Mouse (Mus musculus): ENCODE measurements around the gene Fam166a. TPM values are rescaled to one million over a fixed set of nuclear protein-coding genes. Genes with fewer than 3 reads are reported as not detected.
"Not testable (repeated sequence)": the region's sequence is repeated elsewhere in the genome, so short reads cannot be mapped to it uniquely, and the experiment has no call there.

Fam166a gene
- polyA plus RNA-seq, 1 experiment from 2014 or later = 1.0 TPM

DNA sequence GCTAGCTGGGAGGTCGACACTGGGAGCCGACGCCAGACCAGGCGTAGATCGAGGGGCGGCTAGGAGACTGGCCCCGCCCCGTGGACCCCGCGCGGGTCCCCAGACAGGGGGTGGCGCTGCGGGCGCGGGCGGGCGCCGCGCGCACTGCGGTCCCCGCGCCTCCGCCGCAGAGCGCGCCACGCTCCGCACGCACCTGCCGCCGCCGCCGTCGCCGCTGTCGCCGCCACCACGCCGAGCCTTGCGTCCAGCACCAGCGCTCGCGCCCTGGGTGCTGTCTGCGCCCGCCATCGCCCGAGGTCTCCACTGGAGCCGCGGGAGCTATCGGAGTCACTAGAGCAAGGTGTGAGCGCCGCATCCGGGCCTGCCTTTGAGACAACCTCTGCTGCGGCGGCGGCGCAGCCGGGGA, 23.6 kb downstream of the Fam166a start, which contains the start of the genes Rnf208 and Cysrt1:
Gene Rnf208 (plus strand): TSS at position 155 of the 406 bp plus-strand sequence.
Gene Cysrt1 (minus strand): TSS at position 352 of the 406 bp plus-strand sequence.
- peaks cover 48% of the 10 kb centered on the region for H3K27me3 ChIP-seq
- peaks cover 8% of the 10 kb centered on the region; the same call in 1 of the 2 replicates for H3K36me3 ChIP-seq (replicated peaks)
- ATAC-seq (ENCODE audit: insufficient read depth) = no peak
- peak within 1 kb of the TSS; percentile 79 for H3K4me2 ChIP-seq
- H3K9me3 ChIP-seq (replicated peaks) = no peaks in the 10 kb centered on the region
- H3K27ac ChIP-seq (replicated peaks) = no peak within 1 kb of the TSS
- H3K9ac ChIP-seq = no peak within 1 kb of the TSS
- WGBS (ENCODE audit: insufficient replicate concordance) = 0% methylated on average over 51 of the region's 59 CpGs
- H3K4me1 ChIP-seq (replicated peaks) = peaks cover 26% of the 10 kb centered on the region
- peak within 1 kb of the TSS; percentile 54 for H3K4me3 ChIP-seq (replicated peaks)

DNA sequence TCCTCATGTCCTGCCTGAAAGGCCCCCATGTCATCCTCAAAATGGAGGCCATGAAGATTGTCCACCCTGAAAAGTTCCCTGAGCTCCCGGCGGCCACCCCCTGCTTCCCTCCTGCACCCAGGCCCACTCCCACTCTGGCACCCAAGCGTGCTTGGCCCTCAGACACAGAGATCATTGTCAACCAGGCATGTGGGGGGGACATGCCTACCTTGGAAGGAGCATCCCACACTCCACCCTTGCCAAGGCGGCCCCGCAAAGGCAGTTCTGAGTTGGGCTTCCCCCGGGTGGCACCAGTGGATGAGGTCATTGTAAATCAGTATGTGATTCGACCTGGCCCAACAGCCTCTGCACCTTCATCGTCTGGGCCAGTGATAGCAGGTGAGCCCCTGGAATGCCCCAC, 24.8 kb downstream of the Fam166a start:
- ATAC-seq (ENCODE audit: insufficient read depth) = no peak
- Histone ChIP-seq H3K4me3 (replicated peaks) (no peak overlapping the region), H3K4me1 (replicated peaks) (peaks cover 26% of the 10 kb centered on the region), H3K27ac (replicated peaks) (no peak overlapping the region), H3K27me3 (peaks cover 46% of the 10 kb centered on the region), H3K9ac (no peak overlapping the region), H3K9me3 (replicated peaks) (no peaks in the 10 kb centered on the region), H3K4me2 (no peak overlapping the region), H3K36me3 (replicated peaks) (peaks cover 13% of the 10 kb centered on the region)
- 68% methylated on average over 8 of the region's 8 CpGs for WGBS (ENCODE audit: insufficient replicate concordance)

DNA sequence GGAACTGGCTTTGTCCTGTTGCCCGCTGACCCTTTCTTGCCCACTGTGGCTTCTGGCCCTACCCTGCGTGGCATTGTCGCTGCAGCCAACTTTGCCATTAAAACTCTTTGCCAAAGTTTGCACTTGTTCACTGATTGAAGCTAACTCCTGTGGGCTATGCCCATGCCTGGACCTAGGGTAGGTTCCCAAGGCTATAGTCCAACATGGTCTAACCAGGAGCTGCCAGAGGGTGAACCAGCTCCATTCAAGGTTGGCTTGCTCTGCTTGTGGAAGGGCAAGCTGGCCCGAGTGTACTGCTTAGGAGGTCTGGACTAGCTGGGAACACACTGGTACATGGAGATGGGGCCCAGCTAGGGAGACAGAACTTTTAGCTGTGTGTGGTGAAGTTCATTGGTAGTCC, 25.6 kb downstream of the Fam166a start:
- no peak overlapping the region for H3K9ac ChIP-seq
- no peaks in the 10 kb centered on the region for H3K9me3 ChIP-seq (replicated peaks)
- H3K4me1 ChIP-seq (replicated peaks) = peaks cover 26% of the 10 kb centered on the region
- H3K27me3 ChIP-seq = peaks cover 42% of the 10 kb centered on the region
- WGBS (ENCODE audit: insufficient replicate concordance) = 82% methylated on average over 4 of the region's 4 CpGs
- peaks cover 21% of the 10 kb centered on the region for H3K36me3 ChIP-seq (replicated peaks)
- no peak overlapping the region for H3K4me2 ChIP-seq
- H3K27ac ChIP-seq (replicated peaks) = no peak overlapping the region
- no peak overlapping the region for H3K4me3 ChIP-seq (replicated peaks)
- no peak for ATAC-seq (ENCODE audit: insufficient read depth)

DNA sequence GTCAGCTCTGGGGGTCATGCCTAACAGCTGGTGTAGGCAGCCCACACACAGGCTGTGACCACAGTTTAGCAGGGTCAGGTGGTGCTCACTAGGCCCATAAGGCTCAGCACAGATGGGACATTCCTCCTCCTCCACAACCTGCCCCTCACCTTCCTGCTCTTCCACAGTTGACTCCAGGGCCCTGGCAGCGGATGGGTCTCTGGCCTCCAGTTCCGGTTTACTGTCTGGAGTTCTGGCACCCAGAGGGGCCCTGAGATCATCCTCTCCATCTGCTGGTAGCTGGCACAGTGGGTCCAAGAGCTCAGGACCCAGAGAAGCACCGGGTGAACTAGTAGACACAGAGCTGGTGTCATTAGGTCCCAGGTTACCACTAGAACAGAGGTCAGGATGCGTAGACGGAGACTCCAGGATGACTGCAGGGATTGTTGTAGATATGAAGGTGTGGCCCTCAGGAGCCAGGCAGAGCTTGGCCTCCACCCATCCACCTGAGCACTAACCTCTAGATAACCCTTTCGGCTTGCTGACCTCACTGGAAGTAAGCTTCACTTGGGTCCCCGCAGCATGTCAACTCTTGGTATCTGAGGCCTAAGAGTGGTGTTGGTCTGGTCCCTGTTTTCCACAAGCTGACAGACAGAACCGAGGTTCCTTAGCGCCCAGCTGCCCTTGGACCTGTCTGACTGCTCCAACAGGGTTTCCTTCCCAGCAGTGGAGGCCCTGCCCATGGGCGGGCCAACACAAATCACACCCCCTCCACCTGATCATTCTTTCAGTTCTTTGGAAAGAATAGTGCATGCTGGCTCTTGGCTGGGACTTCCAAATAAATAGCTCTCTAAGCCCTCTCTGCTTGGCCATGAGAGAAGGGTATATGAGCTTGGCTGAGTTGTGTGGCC, 27.9 kb downstream of the Fam166a start, which contains the start of gene AL732309.1:
Gene AL732309.1 (minus strand): TSS at position 681 of the 890 bp plus-strand sequence.
- Histone ChIP-seq H3K4me1 (replicated peaks) (peaks cover 14% of the 10 kb centered on the region), H3K36me3 (replicated peaks) (peaks cover 44% of the 10 kb centered on the region), H3K4me2 (no peak within 1 kb of the TSS), H3K9me3 (replicated peaks) (no peaks in the 10 kb centered on the region), H3K27ac (replicated peaks) (no peak within 1 kb of the TSS), H3K4me3 (replicated peaks) (no peak within 1 kb of the TSS), H3K9ac (no peak within 1 kb of the TSS), H3K27me3 (peaks cover 29% of the 10 kb centered on the region)
- ATAC-seq (ENCODE audit: insufficient read depth) = no peak
- 76% methylated on average over 10 of the region's 10 CpGs for WGBS (ENCODE audit: insufficient replicate concordance)

DNA sequence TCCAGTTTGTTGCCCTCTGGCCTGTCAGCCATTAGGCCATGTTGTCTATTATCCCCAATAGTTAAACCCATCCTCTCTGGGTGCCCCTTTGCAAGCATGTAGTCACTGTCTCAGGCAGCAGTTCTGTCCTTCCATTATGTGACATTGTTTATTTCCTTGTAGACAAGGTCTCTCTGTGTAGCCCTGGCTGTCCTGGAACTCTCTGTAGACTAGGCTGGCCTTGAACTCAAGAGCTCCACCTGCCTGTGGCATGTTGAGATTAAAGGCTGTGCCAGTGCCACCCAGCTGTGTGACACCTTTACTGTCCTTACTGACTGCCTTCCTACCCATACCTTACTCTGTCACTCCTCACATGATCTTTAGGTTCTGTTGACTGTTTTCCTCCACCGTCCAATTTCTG, 33.8 kb downstream of the Fam166a start:
- Histone ChIP-seq H3K27me3 (no peaks in the 10 kb centered on the region), H3K4me3 (replicated peaks) (no peak overlapping the region), H3K4me2 (no peak overlapping the region), H3K9ac (no peak overlapping the region), H3K27ac (replicated peaks) (no peak overlapping the region), H3K4me1 (replicated peaks) (peaks cover 25% of the 10 kb centered on the region), H3K36me3 (replicated peaks) (peaks cover 54% of the 10 kb centered on the region), H3K9me3 (replicated peaks) (no peaks in the 10 kb centered on the region)
- ATAC-seq (ENCODE audit: insufficient read depth) = no peak
- WGBS (ENCODE audit: insufficient replicate concordance) = 74% methylated on average over 1 of the region's 1 CpGs

DNA sequence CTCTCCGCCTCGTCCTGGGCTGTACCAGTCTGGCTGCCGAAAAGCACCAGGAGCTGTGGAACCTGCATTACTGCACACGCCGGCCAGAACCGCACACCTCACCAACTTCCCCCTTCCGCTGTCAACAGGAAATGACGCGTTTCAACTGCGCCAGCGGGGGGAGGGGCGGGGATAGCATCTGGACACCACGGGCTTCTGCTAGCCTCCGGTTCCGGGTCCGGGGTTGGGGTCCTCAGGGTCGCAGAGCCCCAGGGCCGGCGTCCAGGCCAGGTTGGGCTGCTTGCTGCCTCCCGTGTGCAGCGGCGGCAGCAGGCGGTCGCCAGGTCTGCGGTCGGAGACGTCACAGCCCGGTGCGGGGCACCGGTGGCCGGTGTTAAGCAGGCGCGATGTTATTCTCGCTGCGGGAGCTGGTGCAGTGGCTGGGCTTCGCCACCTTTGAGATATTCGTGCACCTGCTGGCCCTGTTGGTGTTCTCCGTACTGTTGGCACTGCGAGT, 36.8 kb downstream of the Fam166a start, which contains the start of gene Tmem203:
Gene Tmem203 (plus strand): TSS at position 156 of the 496 bp plus-strand sequence.
- WGBS (ENCODE audit: insufficient replicate concordance) = 0% methylated on average over 39 of the region's 39 CpGs

DNA sequence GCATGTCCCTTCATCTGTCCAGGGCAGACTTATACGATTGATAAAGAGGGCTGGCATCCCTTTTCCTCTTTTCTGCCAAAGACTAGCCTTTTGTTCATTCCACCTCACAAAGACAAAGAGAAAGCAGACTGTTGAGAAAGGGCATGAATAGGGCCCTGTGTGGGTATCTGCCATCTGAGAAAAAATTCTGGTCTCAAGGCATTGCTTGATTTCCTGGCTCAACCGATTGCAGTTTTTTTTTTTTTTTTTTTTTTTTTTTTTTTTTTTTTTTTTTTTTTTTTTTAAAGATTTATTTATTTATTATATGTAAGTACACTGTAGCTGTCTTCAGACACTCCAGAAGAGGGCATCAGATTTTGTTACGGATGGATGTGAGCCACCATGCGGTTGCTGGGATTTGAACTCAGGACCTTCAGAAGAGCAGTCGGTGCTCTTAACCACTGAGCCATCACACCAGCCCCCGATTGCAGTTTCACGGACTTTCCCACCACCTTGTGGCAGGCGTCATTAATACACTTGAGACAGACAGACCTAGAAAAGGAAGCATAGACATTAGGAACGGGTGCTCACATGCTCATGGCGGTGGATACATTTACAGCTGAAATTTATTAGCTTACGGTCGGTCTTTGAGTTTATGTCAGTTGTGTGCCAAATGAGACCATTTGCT, 38.0 kb downstream of the Fam166a start:
- not testable (repeated sequence) for ATAC-seq (ENCODE audit: insufficient read depth); H3K9me3 ChIP-seq (replicated peaks); H3K27me3 ChIP-seq
- H3K27ac ChIP-seq (replicated peaks) = peak overlapping the region; percentile 83; the same call in 1 of the 2 replicates
- H3K4me3 ChIP-seq (replicated peaks) = peak overlapping the region; percentile 90
- H3K36me3 ChIP-seq (replicated peaks) = peaks cover 17% of the 10 kb centered on the region
- peaks cover 29% of the 10 kb centered on the region for H3K4me1 ChIP-seq (replicated peaks)
- H3K4me2 ChIP-seq = peak overlapping the region; percentile 93
- 32% methylated on average over 12 of the region's 12 CpGs for WGBS (ENCODE audit: insufficient replicate concordance)
- H3K9ac ChIP-seq = peak overlapping the region; percentile 84

More for the DNA sequence above, 36.8 kb downstream of the Fam166a start, which contains the start of gene Tmem203:
- peak; percentile 82 for ATAC-seq (ENCODE audit: insufficient read depth)
- Histone ChIP-seq H3K4me2 (peak within 1 kb of the TSS; percentile 93), H3K27ac (replicated peaks) (peak within 1 kb of the TSS; percentile 83), H3K9ac (peak within 1 kb of the TSS; percentile 84), H3K36me3 (replicated peaks) (peaks cover 29% of the 10 kb centered on the region), H3K9me3 (replicated peaks) (no peaks in the 10 kb centered on the region), H3K4me1 (replicated peaks) (peaks cover 25% of the 10 kb centered on the region), H3K27me3 (no peaks in the 10 kb centered on the region), H3K4me3 (replicated peaks) (peak within 1 kb of the TSS; percentile 90)

DNA sequence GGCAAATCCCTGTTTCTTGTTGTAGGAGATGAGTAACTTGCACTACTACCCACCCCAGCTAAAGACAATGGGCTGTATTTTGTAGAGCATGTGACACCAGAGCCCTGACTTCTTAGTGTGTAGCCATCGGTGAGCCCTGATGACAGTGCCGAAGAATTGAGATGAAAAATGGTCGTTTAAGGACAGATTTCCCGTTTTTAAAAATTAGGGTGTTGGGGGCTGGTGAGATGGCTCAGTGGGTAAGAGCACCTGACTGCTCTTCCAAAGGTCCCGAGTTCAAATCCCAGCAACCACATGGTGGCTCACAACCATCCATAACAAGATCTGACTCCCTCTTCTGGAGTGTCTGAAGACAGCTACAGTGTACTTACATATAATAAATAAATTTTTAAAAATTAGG, 38.7 kb downstream of the Fam166a start:
- not testable (repeated sequence) for H3K27ac ChIP-seq (replicated peaks); H3K4me2 ChIP-seq; H3K27me3 ChIP-seq; H3K9ac ChIP-seq; H3K9me3 ChIP-seq (replicated peaks); ATAC-seq (ENCODE audit: insufficient read depth); H3K4me3 ChIP-seq (replicated peaks)
- peaks cover 12% of the 10 kb centered on the region; the same call in 1 of the 2 replicates for H3K36me3 ChIP-seq (replicated peaks)
- H3K4me1 ChIP-seq (replicated peaks) = peaks cover 35% of the 10 kb centered on the region
- 70% methylated on average over 5 of the region's 5 CpGs for WGBS (ENCODE audit: insufficient replicate concordance)

DNA sequence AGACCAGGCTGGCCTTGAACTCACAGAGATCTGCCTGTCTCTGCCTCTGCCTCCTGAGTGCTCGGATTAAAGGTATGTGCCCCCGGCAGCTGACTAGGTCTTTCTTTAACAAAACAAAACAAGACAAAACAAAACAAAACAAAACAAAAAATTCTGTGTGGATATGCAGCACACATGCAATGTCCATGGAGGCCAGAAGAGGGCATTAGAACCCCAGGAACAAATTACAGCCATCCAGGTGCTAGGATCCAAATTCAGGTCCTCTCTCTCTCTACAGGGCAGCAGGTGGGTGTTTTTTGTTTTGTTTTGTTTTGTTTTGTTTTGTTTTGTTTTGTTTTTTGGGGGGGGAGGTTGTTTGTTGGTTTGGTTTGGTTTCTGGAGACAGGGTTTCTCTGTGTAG, 40.3 kb downstream of the Fam166a start:
- Histone ChIP-seq H3K4me3 (replicated peaks) (no peak overlapping the region), H3K9me3 (replicated peaks) (no peaks in the 10 kb centered on the region), H3K27me3 (0 out of 2 replicates have a peak, but pooled peaks cover 2% of the 10 kb centered on the region), H3K27ac (replicated peaks) (no peak overlapping the region), H3K36me3 (replicated peaks) (no peaks in the 10 kb centered on the region), H3K4me1 (replicated peaks) (peaks cover 49% of the 10 kb centered on the region), H3K4me2 (no peak overlapping the region), H3K9ac (no peak overlapping the region)
- WGBS (ENCODE audit: insufficient replicate concordance) = 33% methylated on average over 2 of the region's 2 CpGs
- ATAC-seq (ENCODE audit: insufficient read depth) = no peak

DNA sequence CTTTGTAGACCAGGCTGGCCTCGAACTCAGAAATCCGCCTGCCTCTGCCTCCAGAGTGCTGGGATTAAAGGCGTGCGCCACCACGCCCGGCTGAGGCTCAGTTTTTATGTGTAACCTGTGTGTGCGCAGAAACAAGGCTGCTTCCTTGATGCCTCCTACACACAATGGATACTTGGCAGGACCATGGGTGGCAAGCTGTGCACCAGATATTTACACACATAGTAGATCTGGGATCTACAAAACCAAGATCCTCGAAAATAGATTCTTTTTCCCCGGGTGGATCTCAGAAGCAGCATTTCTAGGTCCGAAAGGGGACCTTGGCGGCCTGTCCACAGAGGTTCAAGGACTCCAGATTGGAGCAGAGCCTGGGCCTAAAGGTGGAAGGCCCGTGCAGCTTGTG, 43.3 kb downstream of the Fam166a start:
- Histone ChIP-seq H3K36me3 (replicated peaks) (no peaks in the 10 kb centered on the region), H3K4me2 (peak overlapping the region; percentile 100), H3K27me3 (0 out of 2 replicates have a peak, but pooled peaks cover 3% of the 10 kb centered on the region), H3K9me3 (replicated peaks) (no peaks in the 10 kb centered on the region), H3K27ac (replicated peaks) (peak overlapping the region; percentile 21), H3K4me1 (replicated peaks) (peaks cover 57% of the 10 kb centered on the region), H3K4me3 (replicated peaks) (peak overlapping the region; percentile 87), H3K9ac (peak overlapping the region; percentile 28)
- peak; percentile 2 for ATAC-seq (ENCODE audit: insufficient read depth)
- WGBS (ENCODE audit: insufficient replicate concordance) = 38% methylated on average over 12 of the region's 12 CpGs
